Mouse (Mus musculus): ENCODE measurements around the gene Neurod2.

Neurod2 gene

DNA sequence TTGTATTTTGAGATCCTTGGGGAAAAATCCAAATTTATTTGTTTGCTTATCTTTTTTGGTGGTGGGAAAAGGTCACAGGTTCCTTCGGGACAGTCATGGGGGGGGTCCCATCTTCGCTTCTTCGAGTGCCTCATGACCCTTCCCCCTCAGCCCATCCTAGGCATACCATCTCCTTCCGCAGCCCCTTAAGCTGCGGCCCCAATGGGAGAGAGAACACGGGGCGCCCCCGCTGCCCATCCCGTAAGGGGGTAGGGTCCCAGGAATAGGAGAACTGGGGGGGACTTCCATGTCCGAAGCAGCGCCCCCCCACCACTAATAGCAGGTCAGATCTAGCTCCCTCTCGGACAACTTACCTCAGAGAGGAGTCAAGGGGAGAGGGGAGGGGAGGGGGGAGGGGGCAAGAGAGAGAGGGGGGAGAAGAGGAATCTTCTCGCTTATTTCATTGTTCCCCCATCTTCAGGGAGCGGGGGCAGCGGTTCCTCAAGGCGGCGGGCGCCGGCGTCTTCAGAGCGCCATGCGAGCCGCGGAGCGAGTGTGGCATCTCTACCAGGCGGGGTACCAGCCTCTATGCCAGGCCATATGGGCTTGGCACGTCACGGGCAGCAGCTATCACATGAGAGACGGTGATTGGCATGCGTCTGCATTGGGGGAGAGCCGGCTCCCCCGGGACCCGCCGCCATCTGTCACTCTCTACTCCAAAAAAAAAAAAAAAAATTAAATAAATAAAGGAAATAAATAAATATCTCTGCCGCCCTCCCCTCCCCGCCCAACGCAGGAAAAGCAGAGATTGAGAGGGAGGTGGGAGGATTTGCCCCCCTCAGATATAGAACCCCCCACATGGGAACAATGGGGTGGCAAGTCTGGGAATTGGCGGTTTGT lies at the start of gene Neurod2:
Gene Neurod2, minus strand, starts transcription at position 568 of the 879 bp plus-strand sequence.
- DNase-seq, result no peak

DNA sequence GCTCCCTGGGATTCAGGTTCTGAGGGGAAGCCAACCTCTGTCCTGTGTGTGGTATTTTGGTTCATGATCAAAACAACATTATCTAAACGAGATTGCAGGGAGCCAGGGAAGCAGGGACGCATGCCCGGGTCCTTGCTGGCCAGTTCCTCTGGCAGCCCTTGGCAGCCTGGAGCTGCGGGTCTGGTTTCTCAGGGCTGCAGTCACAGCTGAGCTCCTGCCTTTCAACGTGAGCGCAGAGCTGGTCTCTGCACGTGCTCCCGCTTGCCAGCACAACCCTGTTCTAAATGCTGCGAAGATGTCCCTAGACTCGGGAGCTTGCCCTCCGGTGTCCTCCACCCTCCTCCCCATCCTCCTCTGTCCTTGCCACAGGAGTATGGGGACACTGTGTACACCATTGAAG lies 48.3 kb upstream of the Neurod2 start:
- DNase-seq, result no peak

DNA sequence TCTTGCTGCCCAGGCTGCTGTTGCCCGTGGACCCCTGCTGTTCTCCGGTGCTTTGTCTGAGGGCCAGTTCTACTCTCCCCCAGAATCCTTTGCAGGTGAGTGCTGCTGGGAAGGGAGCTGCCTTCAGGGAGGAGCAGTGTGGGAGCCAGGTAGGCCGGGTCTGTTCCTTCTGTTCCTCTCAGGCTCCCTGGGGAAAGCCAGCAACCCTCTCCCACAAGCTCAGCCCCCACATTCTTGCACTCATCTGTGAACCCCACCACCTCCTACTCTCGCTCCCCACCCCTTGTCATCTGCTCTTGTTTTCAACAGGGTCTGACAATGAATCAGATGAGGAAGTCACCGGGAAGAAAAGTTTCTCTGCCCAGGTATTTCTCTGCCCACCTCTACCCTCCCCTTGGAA lies 47.3 kb upstream of the Neurod2 start:
- no peak for DNase-seq

DNA sequence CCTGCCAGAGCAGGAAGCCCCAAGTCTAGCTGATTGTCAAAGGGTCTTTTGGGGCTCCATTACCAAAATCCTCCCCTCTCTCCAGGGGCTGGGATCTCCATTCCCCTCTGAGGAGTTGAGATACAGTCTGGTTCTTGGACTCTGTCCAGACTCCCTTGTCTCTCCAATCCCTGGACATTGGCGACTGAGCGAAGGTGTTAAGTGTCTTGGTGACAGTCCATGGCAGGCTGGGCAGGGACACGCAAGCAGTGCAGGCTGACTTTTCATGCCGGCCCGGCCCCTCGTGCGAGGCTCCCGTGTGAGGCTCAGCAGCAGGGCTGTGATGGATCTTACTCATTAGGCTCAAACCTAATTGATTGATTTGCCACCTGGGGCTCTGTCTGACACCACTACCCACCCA lies 44.8 kb upstream of the Neurod2 start:
- DNase-seq, result no peak

DNA sequence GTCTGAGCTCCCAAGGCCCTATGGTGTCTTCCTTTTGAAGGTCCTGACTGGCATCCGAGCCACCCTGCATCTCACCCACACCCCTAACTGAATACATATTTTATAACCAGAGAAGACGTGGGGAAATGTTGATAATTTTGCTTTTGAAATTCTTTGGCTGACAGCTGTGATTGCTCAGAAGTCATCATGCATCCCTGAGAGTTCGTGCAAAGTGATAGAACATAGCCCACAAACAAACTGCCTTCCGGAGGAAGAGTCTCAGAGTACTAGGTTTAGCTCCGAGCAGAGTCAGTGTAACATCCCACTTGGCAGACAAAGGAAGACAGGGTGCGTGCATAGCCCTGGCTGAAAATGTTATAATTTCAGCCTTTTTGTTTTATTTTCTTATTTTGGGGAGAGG lies 43.8 kb upstream of the Neurod2 start:
- no peak for DNase-seq

DNA sequence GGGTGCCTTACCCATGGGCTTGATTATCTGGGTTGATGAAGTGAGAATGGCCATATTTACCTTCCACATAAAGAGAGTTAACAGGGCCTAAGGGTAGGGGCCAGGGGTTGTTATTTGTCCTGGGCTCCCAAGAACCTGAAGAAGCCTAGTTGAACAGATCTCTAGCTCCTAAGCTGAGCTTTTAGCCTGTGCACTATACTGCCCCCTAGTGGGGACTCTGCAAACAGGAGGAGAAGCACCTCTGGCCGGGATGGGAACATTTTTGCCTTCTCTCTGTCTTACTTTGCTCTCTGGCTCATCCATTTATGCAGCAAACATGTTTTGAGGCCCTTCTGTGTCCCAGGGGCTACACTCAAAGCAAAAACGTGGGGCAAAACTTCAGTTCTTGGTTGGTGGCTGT lies 43.0 kb upstream of the Neurod2 start:
- DNase-seq, result peak; percentile 66

DNA sequence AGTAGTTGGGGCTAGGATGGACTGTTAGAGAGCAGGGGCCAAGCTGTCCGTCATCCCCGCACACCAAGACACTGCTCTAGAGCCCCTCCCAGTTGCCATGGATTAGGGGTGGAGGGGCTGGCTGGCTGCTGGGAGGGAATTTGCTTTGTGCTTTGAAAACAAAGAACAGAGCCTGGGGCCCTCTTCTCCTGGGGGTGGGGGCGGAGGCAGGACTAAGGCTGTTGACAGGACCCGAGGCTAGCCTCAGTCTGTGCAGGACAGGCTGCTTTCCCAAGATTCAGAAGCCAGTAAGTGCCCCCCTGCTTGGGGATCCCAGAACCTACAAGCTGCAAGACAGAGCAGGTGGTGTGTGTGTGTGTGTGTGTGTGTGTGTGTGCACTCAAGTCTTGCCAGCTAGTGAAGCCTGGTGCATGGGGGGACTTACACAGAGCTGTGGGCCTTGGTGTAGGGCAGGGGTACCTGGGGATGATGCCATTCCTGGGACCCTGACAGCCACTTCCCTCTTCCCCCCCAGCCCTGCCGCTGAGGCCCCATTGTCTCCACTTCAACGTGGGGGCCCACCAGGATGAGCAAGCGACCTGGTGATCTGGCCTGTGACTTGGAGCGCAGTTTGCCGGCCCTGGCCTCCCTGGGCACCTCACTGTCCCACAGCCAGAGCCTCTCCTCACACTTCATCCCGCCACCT lies 42.2 kb upstream of the Neurod2 start:
- no peak for DNase-seq

DNA sequence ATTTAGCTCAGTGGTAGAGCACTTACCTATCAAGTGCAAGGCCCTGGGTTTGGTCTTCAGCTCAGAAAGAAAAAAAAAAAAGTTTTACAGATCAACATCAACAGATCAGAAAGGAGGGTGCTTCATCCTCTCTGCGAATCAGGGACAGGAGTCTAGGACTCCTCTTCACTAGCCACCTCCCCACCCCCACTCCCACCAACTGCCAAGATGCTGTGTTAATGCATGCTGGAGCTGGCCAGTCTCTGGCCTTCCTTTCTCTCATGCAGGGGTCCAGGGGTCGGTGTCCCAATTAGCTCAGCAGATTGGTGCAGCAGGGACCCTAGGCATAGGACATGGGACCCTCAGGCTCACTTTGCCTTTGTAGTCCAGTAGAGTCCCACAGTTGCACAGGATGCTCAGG lies 41.1 kb upstream of the Neurod2 start:
- no peak for DNase-seq

DNA sequence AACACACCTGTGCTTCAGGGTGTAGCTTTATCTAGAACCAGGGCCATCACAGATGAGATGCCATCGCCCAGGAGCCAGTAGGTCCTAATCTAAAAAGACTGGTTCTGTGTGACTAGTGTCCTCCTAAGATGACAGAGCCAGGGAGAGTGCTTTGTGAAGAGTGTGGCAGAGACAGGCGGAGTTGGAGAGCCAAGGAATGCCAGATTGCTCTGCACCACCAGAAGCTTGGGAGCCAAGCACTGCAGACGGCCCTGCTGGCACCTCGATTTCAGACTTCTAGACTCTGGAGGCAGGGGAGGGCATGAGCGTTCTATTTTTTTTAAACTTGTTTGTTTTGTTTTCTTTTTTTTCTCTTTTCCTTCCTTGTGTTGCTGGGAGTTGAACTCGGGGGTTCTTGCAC lies 39.9 kb upstream of the Neurod2 start:
- no peak for DNase-seq

DNA sequence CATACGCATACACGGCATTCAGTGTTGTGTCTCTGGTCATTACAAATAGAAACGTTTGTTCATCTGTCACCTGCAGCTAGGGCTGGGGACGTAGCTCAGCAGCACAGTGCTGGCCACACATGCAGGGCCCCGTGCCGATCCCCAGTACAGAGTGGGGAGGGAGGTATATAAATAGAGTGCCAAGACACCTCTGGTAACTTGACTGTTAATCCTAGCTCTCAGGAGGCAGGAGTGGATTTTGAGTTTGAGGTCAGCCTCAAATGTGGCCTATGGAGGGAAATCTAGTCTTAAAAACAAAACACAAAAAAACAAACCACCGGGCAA lies 38.4 kb upstream of the Neurod2 start:
- no peak for DNase-seq

- no peak for DNase-seq
Measured at GRCm38 (mm10) chr11:98367171-98367862, 37.9 kb upstream of the Neurod2 start.

- DNase-seq, result no peak
Measured at GRCm38 (mm10) chr11:98366290-98366689, 36.8 kb upstream of the Neurod2 start.

DNA sequence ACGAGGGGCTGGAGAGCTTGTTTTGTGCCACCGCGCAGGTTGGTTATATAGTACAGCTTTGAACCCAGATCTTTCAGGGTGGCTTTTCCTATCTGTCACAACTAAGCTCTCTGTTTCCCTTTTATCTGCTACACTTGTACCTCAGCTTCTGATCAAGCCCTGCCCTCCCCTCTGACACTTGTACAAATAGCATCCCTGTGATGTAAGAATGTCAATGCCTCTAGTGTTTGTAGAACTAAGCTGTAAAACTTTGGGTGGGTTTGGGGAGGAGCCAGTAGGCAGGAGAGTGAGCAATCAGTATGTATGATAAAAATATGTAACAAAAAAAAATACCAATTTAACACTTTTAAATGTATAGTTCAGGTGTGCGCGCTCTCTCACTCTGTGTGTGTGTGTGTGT lies 35.0 kb upstream of the Neurod2 start:
- DNase-seq, result no peak

DNA sequence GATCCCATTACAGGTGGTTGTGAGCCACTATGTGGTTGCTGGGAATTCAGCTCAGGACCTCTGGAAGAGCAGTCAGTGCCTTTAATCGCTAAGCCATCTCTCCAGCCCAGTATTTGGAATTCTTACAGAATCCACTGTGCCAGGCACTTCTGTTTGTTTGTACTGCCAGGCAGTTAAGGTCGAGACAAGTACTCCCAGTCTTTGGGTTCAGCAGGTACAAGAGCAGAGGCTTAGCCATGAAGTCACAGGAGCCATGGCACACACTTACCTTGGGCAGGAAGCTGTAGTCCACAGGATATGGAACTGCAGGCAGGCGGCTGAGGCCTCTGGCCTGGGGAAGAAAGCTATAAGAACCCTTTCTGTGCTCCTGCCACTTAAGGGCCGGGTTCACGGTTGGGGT lies 34.4 kb upstream of the Neurod2 start:
- no peak for DNase-seq

DNA sequence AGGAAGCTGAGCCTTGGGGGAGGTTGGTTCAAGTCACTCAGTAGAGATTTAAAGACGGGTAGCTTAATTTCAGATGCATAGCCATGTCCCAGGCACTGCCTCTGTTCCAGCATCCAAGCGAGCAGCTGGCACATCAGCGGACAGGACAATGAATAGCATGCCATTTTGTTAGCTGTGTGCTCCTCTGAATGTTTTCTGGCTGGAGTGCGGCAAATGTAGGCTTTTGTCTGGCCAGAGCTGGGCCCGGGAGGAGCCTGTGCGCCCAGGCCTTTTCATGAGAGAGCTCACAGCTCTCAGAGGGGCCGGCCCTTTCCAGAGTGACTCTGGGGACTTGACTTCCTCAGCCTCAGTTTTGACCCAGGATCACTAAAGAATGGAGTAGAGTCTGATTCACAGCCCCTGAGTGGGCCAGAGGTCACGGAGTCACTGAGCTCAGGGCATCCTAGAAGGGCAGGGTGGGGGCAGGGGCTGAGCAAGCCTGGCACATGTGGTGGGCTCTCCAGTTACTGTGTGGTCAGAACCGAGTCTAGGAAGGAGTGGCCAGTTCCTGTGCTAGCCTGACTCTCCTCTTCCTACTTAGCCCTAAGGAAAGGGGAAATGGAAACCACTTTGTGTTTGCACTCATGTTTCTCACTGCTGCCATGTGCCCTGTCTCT lies 31.5 kb upstream of the Neurod2 start:
- no peak for DNase-seq

- peak; percentile 92 for DNase-seq
Measured at GRCm38 (mm10) chr11:98358161-98359083, 29.0 kb upstream of the Neurod2 start, which contains the start of gene Stard3. Gene Stard3 (plus strand): TSS chr11:98358368.

DNA sequence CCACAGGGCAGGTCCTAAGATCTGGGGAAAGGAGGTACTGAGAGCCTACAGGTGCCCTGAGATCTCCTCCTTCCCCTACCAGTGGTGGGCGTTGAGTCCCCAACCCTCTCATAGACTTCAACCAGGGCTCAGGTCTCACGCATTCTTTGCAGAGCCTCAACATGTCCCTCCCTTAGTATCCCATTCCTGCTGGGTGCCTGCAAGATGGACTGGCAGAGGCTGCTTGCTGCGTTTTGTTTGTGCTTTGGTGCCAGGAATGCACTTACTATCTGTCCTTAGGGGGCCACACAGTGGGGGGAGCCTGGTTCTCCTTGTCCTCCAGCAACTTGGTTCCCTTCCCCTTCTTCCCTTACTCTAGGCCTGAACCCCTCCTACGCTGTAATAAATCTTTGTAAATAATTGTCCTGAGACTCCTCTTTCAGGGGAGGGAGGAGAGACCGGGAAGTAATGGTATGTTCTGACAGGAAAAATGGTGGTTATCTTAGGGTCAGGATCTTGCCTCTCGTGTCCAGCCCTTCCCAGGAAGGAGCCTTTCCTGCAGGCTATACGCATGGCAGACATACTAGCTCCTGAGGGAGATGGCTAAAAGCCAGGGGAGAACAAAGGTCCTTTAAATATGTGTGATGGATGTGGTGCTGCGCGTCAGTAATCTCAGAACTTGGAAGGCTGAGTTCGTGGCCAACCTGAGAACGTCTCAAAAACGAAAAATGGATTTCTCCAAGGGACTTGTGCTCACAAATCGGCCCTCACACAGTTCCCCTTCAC lies 28.1 kb upstream of the Neurod2 start:
- DNase-seq, result no peak

GRCm38 (mm10) chr11:98356625-98357394 lies 27.4 kb upstream of the Neurod2 start:
- no peak for DNase-seq

DNA sequence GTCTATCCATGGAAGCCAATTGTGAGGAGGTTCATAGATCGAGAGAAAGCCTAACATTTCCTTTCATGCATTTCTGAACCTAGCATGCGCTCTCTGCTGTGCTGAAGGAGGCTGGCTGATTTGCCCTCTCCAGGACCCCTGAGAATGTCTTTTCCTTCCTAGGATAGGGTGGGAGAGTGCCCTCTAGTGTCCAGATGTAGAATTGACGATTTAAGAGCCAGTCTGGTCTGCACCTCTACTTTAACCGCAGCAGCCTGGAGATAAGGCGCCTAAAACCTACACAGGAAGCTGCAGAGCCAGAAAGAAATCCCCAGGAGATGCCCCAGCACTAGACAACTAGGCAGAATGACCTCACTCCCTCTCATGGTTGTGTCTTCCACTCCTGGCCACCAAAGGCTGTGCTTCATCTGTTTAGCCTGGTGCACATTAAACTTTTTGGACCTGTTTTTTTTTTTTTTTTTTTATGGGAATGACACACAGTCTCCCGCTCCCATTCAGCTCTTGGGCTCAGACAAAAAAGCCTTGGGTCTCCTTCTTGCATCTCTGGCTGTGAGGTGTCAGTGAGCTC lies 26.4 kb upstream of the Neurod2 start:
- DNase-seq, result peak; percentile 77

- no peak for DNase-seq
Measured at GRCm38 (mm10) chr11:98354445-98354844, 25.0 kb upstream of the Neurod2 start.

All from kidney, adult 9 months (tissue).